In the genomic region with DNA sequence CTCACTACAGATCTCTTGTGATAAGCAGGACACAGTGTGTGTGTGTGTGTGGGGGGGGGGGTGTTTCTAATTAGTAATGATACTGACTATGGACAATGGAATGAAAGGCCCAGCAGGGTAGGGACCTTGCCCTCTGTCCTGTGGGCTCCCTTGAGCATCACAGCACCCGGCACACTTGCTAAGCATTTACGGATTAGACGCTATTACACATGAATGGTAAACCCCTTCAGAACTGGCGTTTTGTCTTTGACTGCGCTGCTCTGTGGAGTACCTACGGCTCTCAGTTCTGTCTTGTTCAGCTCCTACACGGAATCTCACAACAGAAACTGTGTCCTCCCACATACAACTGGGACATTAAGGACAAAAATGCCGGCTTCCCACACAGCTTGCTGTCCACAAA, we compare ENCODE assay signal across 16 mouse cellular contexts.
DNase-seq lines count a peak whose midpoint lies in the region; ATAC-seq lines count a peak whose summit lies in the region.
"Had no signal": no experiment of that assay in that cellular context is flagged by ENCODE, and none has a peak within 500 bp of the region (broad histone marks: within the 10 kb centered on the region; RNA-seq: fewer than 3 reads in every experiment).

No protein-coding gene starts in this region.

- H3K4me1 ChIP-seq in forebrain, embryonic 13.5 days, result 0 out of 2 replicates have a peak, but pooled peaks cover 7% of the 10 kb centered on the region
- peaks cover 7% of the 10 kb centered on the region for H3K4me1 ChIP-seq in forebrain, embryonic 15.5 days
- peaks cover 12% of the 10 kb centered on the region for H3K4me1 ChIP-seq in midbrain, embryonic 10.5 days
- peaks cover 12% of the 10 kb centered on the region; the same call in 1 of the 2 replicates for H3K4me1 ChIP-seq in embryonic facial prominence, embryonic 10.5 days
- H3K4me1 ChIP-seq: heart, embryonic 10.5 days had no signal

- WGBS in forebrain, embryonic 13.5 days, result 14% methylated on average over 8 of the region's 8 CpGs
- 20% methylated on average over 8 of the region's 8 CpGs for WGBS in forebrain, embryonic 15.5 days
- 55% methylated on average over 8 of the region's 8 CpGs for WGBS in midbrain, embryonic 10.5 days
- 77% methylated on average over 8 of the region's 8 CpGs for WGBS in embryonic facial prominence, embryonic 10.5 days

- no peak overlapping the region for H3K27ac ChIP-seq in forebrain, embryonic 13.5 days
- no peak overlapping the region for H3K27ac ChIP-seq in forebrain, embryonic 15.5 days (replicated peaks)
- peak overlapping the region; percentile 34; the same call in 1 of the 2 replicates for H3K27ac ChIP-seq in midbrain, embryonic 10.5 days (replicated peaks)
- H3K27ac ChIP-seq in embryonic facial prominence, embryonic 10.5 days (replicated peaks), result no peak overlapping the region
- H3K27ac ChIP-seq: heart, embryonic 10.5 days; kidney, embryonic 15.5 days; macrophage had no signal

- no peak overlapping the region for H3K4me3 ChIP-seq in forebrain, embryonic 13.5 days
- H3K4me3 ChIP-seq in forebrain, embryonic 15.5 days, result no peak overlapping the region
- no peak overlapping the region for H3K4me3 ChIP-seq in midbrain, embryonic 10.5 days
- H3K4me3 ChIP-seq in embryonic facial prominence, embryonic 10.5 days, result no peak overlapping the region
- H3K4me3 ChIP-seq: heart, embryonic 10.5 days; kidney, embryonic 15.5 days had no signal

- H3K27me3 ChIP-seq in forebrain, embryonic 13.5 days, result no peaks in the 10 kb centered on the region
- H3K27me3 ChIP-seq in forebrain, embryonic 15.5 days, result no peaks in the 10 kb centered on the region
- no peaks in the 10 kb centered on the region; the same call in 1 of the 2 replicates for H3K27me3 ChIP-seq in midbrain, embryonic 10.5 days (ENCODE audit: low read depth, poor library complexity, severe bottlenecking)
- H3K27me3 ChIP-seq in embryonic facial prominence, embryonic 10.5 days (replicated peaks; ENCODE audit: low read depth, poor library complexity, severe bottlenecking), result no peaks in the 10 kb centered on the region
- H3K27me3 ChIP-seq: kidney, embryonic 15.5 days had no signal

- DNase-seq in right cerebral cortex, adult 18-20 months, result peak; percentile 16
- no peak for DNase-seq in right cerebral cortex, postnatal 10 days (ENCODE audit: low spot score in 2 of 2)
- no peak for DNase-seq in midbrain, embryonic 10.5 days (ENCODE audit: low spot score)
- DNase-seq in embryonic facial prominence, embryonic 10.5 days (ENCODE audit: low spot score), result no peak
- no peak for DNase-seq in cerebellum, adult 11-12 months
- DNase-seq in layer of hippocampus, adult 11-12 months (ENCODE audit: low spot score), result no peak
- DNase-seq: cerebellum, postnatal 10 days; gastrocnemius, postnatal 10 days; heart, postnatal 14 days; lung, adult 2 months; right cerebral cortex, postnatal 4 days had no signal

- H3K9me3 ChIP-seq in forebrain, embryonic 13.5 days (replicated peaks), result peaks cover 4% of the 10 kb centered on the region; the same call in 1 of the 2 replicates
- H3K9me3 ChIP-seq in forebrain, embryonic 15.5 days, result no peaks in the 10 kb centered on the region
- peaks cover 11% of the 10 kb centered on the region; the same call in 1 of the 2 replicates for H3K9me3 ChIP-seq in midbrain, embryonic 10.5 days (replicated peaks)
- peaks cover 12% of the 10 kb centered on the region; the same call in 1 of the 2 replicates for H3K9me3 ChIP-seq in embryonic facial prominence, embryonic 10.5 days
- H3K9me3 ChIP-seq: heart, embryonic 10.5 days; kidney, embryonic 15.5 days had no signal

- ATAC-seq in forebrain, embryonic 13.5 days, result no peak
- ATAC-seq in forebrain, embryonic 15.5 days (replicated peaks), result no peak

- no peak overlapping the region for H3K9ac ChIP-seq in forebrain, embryonic 13.5 days
- no peak overlapping the region for H3K9ac ChIP-seq in forebrain, embryonic 15.5 days (replicated peaks)
- H3K9ac ChIP-seq: kidney, embryonic 15.5 days had no signal

- peak overlapping the region; percentile 15; the same call in 1 of the 2 replicates for H3K4me2 ChIP-seq in forebrain, embryonic 13.5 days
- no peak overlapping the region for H3K4me2 ChIP-seq in forebrain, embryonic 15.5 days (replicated peaks)
- H3K4me2 ChIP-seq: kidney, embryonic 15.5 days had no signal

- no peaks in the 10 kb centered on the region for H3K36me3 ChIP-seq in forebrain, embryonic 13.5 days (ENCODE audit: poor library complexity, severe bottlenecking)
- H3K36me3 ChIP-seq in forebrain, embryonic 15.5 days, result no peaks in the 10 kb centered on the region
- no peaks in the 10 kb centered on the region for H3K36me3 ChIP-seq in midbrain, embryonic 10.5 days
- H3K36me3 ChIP-seq in embryonic facial prominence, embryonic 10.5 days (replicated peaks), result peaks cover 8% of the 10 kb centered on the region; the same call in 1 of the 2 replicates
- H3K36me3 ChIP-seq: heart, embryonic 10.5 days; kidney, embryonic 15.5 days had no signal
